Mouse (Mus musculus) kidney, postnatal 14 days (tissue): ENCODE data around the gene Rgcc.
A peak's percentile ranks its signal among the peaks of the same experiment; 100 is the strongest.

ENCODE experiments used
- DNase-seq: peaks from one replicate; pipeline ENCODE4 v3.0.0; 2022; ENCODE audit warnings: mixed read lengths

Gene Rgcc

GRCm38 (mm10) chr14:79275870-79276395, 25.5 kb downstream of the Rgcc start:
- no peak for DNase-seq

GRCm38 (mm10) chr14:79275441-79275840, 26.0 kb downstream of the Rgcc start:
- DNase-seq = no peak

- peak; percentile 69 for DNase-seq
Measured at GRCm38 (mm10) chr14:79273697-79274477, 27.6 kb downstream of the Rgcc start.

- no peak for DNase-seq
Measured at GRCm38 (mm10) chr14:79272991-79273390, 28.5 kb downstream of the Rgcc start.

- DNase-seq = no peak
Measured at GRCm38 (mm10) chr14:79272188-79272694, 29.2 kb downstream of the Rgcc start.

GRCm38 (mm10) chr14:79269551-79269950, 31.9 kb downstream of the Rgcc start:
- DNase-seq = peak; percentile 58

- no peak for DNase-seq
Measured at GRCm38 (mm10) chr14:79267878-79268277, 33.6 kb downstream of the Rgcc start.

GRCm38 (mm10) chr14:79267382-79267781, 34.1 kb downstream of the Rgcc start:
- DNase-seq = no peak

- DNase-seq = no peak
Measured at GRCm38 (mm10) chr14:79266408-79266807, 35.0 kb downstream of the Rgcc start.

GRCm38 (mm10) chr14:79265738-79266137, 35.7 kb downstream of the Rgcc start:
- no peak for DNase-seq

GRCm38 (mm10) chr14:79263321-79263720, 38.1 kb downstream of the Rgcc start:
- DNase-seq = no peak

GRCm38 (mm10) chr14:79262677-79263076, 38.8 kb downstream of the Rgcc start:
- no peak for DNase-seq

- DNase-seq = no peak
Measured at GRCm38 (mm10) chr14:79259062-79259779, 42.2 kb downstream of the Rgcc start.

GRCm38 (mm10) chr14:79256656-79257055, 44.8 kb downstream of the Rgcc start:
- no peak for DNase-seq

GRCm38 (mm10) chr14:79255786-79256185, 45.7 kb downstream of the Rgcc start:
- DNase-seq = no peak

- no peak for DNase-seq
Measured at GRCm38 (mm10) chr14:79251727-79252285, 49.6 kb downstream of the Rgcc start.

GRCm38 (mm10) chr14:79244571-79244970, 56.9 kb downstream of the Rgcc start:
- no peak for DNase-seq

GRCm38 (mm10) chr14:79243038-79243883, 58.2 kb downstream of the Rgcc start:
- DNase-seq = no peak

- DNase-seq = no peak
Measured at GRCm38 (mm10) chr14:79242386-79242720, 59.1 kb downstream of the Rgcc start.

- DNase-seq = no peak
Measured at GRCm38 (mm10) chr14:79241656-79242385, 59.6 kb downstream of the Rgcc start.

GRCm38 (mm10) chr14:79241057-79241570, 60.3 kb downstream of the Rgcc start:
- DNase-seq = no peak

GRCm38 (mm10) chr14:79239402-79239801, 62.0 kb downstream of the Rgcc start:
- DNase-seq = no peak
